Mouse (Mus musculus) forebrain, embryonic 14.5 days (tissue): ENCODE measurements at regions not wholly inside any gene's neighbourhood (a gene's known extent, or its start where the extent isn't known, plus 50 kb on each side); places are given as distances from the start of the nearest gene placed in this dataset.
A peak's percentile ranks its signal among the peaks of the same experiment; 100 is the strongest.

Experiments
- ATAC-seq: fragments of 200-750 bp; cut with Nextera tagmentation; 2 replicates; pipeline ENCODE4 v1.8.0; 2017; ENCODE audit warnings: mild to moderate bottlenecking, moderate library complexity
- DNase-seq: peaks from one replicate; pipeline ENCODE4 v3.0.0-alpha.2; 2015; ENCODE audit warnings: low spot score
- H3K27ac ChIP-seq: fragments of 300-500 bp; sonication (generic); 2 replicates; pipeline ENCODE4 v1.5.1; 2014; ENCODE audit warnings: low read depth, mild to moderate bottlenecking, control low read depth, low read length, moderate library complexity
- H3K27me3 ChIP-seq: fragments of 300-500 bp; sonication (generic); replicated peaks from 2 replicates; pipeline ENCODE4 v1.6.1; 2014; ENCODE audit warnings: low read length, control low read depth, mixed read lengths; ENCODE audit not compliant: control insufficient read depth, insufficient read depth
- H3K36me3 ChIP-seq: fragments of 300-500 bp; sonication (generic); 2 replicates; pipeline ENCODE4 v1.6.1; 2014; ENCODE audit warnings: low read length, control low read depth; ENCODE audit not compliant: control insufficient read depth, insufficient read depth
- H3K4me1 ChIP-seq: fragments of 300-500 bp; sonication (generic); 2 replicates; pipeline ENCODE4 v1.6.1; 2014; ENCODE audit warnings: antibody characterized with exemption, low read length, control low read depth; ENCODE audit not compliant: control insufficient read depth, insufficient read depth
- H3K4me2 ChIP-seq: fragments of 300-500 bp; sonication (generic); 2 replicates; pipeline ENCODE4 v1.6.1; 2014; ENCODE audit warnings: mild to moderate bottlenecking, control low read depth, low read length
- H3K4me3 ChIP-seq: fragments of 300-500 bp; sonication (generic); 2 replicates; pipeline ENCODE4 v1.5.1; 2014; ENCODE audit warnings: low read depth, low read length, control low read depth
- H3K9ac ChIP-seq: fragments of 300-500 bp; sonication (generic); 2 replicates; pipeline ENCODE4 v1.6.1; 2014; ENCODE audit warnings: mild to moderate bottlenecking, low read length, control low read depth, moderate library complexity
- H3K9me3 ChIP-seq: fragments of 300-500 bp; sonication (generic); replicated peaks from 2 replicates; pipeline ENCODE4 v1.6.1; 2016; ENCODE audit warnings: low read length, control low read depth, mixed read lengths; ENCODE audit not compliant: control insufficient read depth
- WGBS: fragments of 180-500 bp; shearing (Covaris S2); extraction: QIAGEN DNeasy Blood & Tissue Kit; methylation state at CpG from one replicate; pipeline ENCODE4 v1.1.7; 2014; 5-methylcytosine and 5-hydroxymethylcytosine counted together

- no peak for ATAC-seq
- WGBS: 60% methylated on average over 6 of the region's 6 CpGs
- Histone ChIP-seq H3K36me3 (no peaks in the 10 kb centered on the region), H3K9me3 (no peaks in the 10 kb centered on the region), H3K4me2 (no peak overlapping the region), H3K27ac (no peak overlapping the region), H3K4me1 (no peaks in the 10 kb centered on the region), H3K27me3 (no peaks in the 10 kb centered on the region), H3K4me3 (no peak overlapping the region), H3K9ac (no peak overlapping the region)
- DNase-seq: no peak
Measured at GRCm38 (mm10) chr2:46450698-46451097, 1333.5 kb upstream of the Zeb2 start.

GRCm38 (mm10) chr2:46445306-46445705 lies 1328.1 kb upstream of the Zeb2 start:
- DNase-seq (no peak), ATAC-seq (no peak)
- no peaks in the 10 kb centered on the region for H3K9me3 ChIP-seq
- WGBS: 80% methylated on average over 3 of the region's 3 CpGs
- H3K27ac ChIP-seq: no peak overlapping the region
- H3K9ac ChIP-seq: no peak overlapping the region
- no peak overlapping the region for H3K4me2 ChIP-seq
- no peaks in the 10 kb centered on the region for H3K36me3 ChIP-seq
- H3K27me3 ChIP-seq: no peaks in the 10 kb centered on the region
- no peak overlapping the region for H3K4me3 ChIP-seq
- peaks cover 8% of the 10 kb centered on the region; the same call in 1 of the 2 replicates for H3K4me1 ChIP-seq

- Histone ChIP-seq H3K27me3 (no peaks in the 10 kb centered on the region), H3K36me3 (no peaks in the 10 kb centered on the region), H3K27ac (no peak overlapping the region), H3K4me3 (no peak overlapping the region), H3K9ac (no peak overlapping the region), H3K4me2 (no peak overlapping the region; the same call in 1 of the 2 replicates), H3K4me1 (peaks cover 8% of the 10 kb centered on the region; the same call in 1 of the 2 replicates), H3K9me3 (no peaks in the 10 kb centered on the region)
- ATAC-seq (peak; percentile 85), DNase-seq (peak; percentile 87)
- WGBS: 16% methylated on average over 5 of the region's 5 CpGs
Measured at GRCm38 (mm10) chr2:46443686-46444180, 1326.5 kb upstream of the Zeb2 start.

- H3K4me1 ChIP-seq: peaks cover 8% of the 10 kb centered on the region; the same call in 1 of the 2 replicates
- H3K9ac ChIP-seq: no peak overlapping the region
- H3K4me3 ChIP-seq: no peak overlapping the region
- DNase-seq: no peak
- 59% methylated on average over 6 of the region's 6 CpGs for WGBS
- no peak overlapping the region; the same call in 1 of the 2 replicates for H3K4me2 ChIP-seq
- peak; percentile 57; the same call in 1 of the 2 replicates for ATAC-seq
- H3K27me3 ChIP-seq: no peaks in the 10 kb centered on the region
- H3K9me3 ChIP-seq: no peaks in the 10 kb centered on the region
- no peaks in the 10 kb centered on the region for H3K36me3 ChIP-seq
- no peak overlapping the region for H3K27ac ChIP-seq
Measured at GRCm38 (mm10) chr2:46443061-46443685, 1326.0 kb upstream of the Zeb2 start.

GRCm38 (mm10) chr2:46442576-46442975 lies 1325.4 kb upstream of the Zeb2 start:
- no peaks in the 10 kb centered on the region for H3K36me3 ChIP-seq
- no peak overlapping the region for H3K4me3 ChIP-seq
- no peak overlapping the region for H3K9ac ChIP-seq
- no peak overlapping the region for H3K4me2 ChIP-seq
- no peaks in the 10 kb centered on the region for H3K9me3 ChIP-seq
- DNase-seq (no peak), ATAC-seq (no peak)
- WGBS: 79% methylated on average over 6 of the region's 6 CpGs
- no peaks in the 10 kb centered on the region for H3K27me3 ChIP-seq
- H3K27ac ChIP-seq: no peak overlapping the region
- H3K4me1 ChIP-seq: peaks cover 8% of the 10 kb centered on the region; the same call in 1 of the 2 replicates

GRCm38 (mm10) chr2:46441927-46442326 lies 1324.7 kb upstream of the Zeb2 start:
- Histone ChIP-seq H3K4me3 (no peak overlapping the region), H3K36me3 (no peaks in the 10 kb centered on the region), H3K4me1 (peaks cover 8% of the 10 kb centered on the region; the same call in 1 of the 2 replicates), H3K4me2 (no peak overlapping the region), H3K9ac (no peak overlapping the region), H3K27me3 (no peaks in the 10 kb centered on the region), H3K9me3 (no peaks in the 10 kb centered on the region), H3K27ac (no peak overlapping the region)
- WGBS: 90% methylated on average over 8 of the region's 8 CpGs
- ATAC-seq (no peak), DNase-seq (no peak)

- 95% methylated on average over 5 of the region's 5 CpGs for WGBS
- H3K4me1 ChIP-seq: peaks cover 8% of the 10 kb centered on the region; the same call in 1 of the 2 replicates
- H3K9me3 ChIP-seq: no peaks in the 10 kb centered on the region
- no peak for DNase-seq
- H3K36me3 ChIP-seq: no peaks in the 10 kb centered on the region
- H3K4me2 ChIP-seq: no peak overlapping the region
- no peak overlapping the region for H3K4me3 ChIP-seq
- no peak overlapping the region for H3K27ac ChIP-seq
- H3K27me3 ChIP-seq: no peaks in the 10 kb centered on the region
- ATAC-seq: no peak
- H3K9ac ChIP-seq: no peak overlapping the region
Measured at GRCm38 (mm10) chr2:46441348-46441747, 1324.2 kb upstream of the Zeb2 start.

GRCm38 (mm10) chr2:46440038-46440437 lies 1322.8 kb upstream of the Zeb2 start:
- H3K4me1 ChIP-seq: peaks cover 8% of the 10 kb centered on the region; the same call in 1 of the 2 replicates
- 85% methylated on average over 2 of the region's 2 CpGs for WGBS

GRCm38 (mm10) chr2:46418281-46418680 lies 1301.1 kb upstream of the Zeb2 start:
- Histone ChIP-seq H3K27me3 (no peaks in the 10 kb centered on the region), H3K9ac (no peak overlapping the region), H3K4me2 (no peak overlapping the region), H3K4me1 (no peaks in the 10 kb centered on the region), H3K36me3 (no peaks in the 10 kb centered on the region), H3K4me3 (no peak overlapping the region), H3K27ac (no peak overlapping the region), H3K9me3 (no peaks in the 10 kb centered on the region)
- ATAC-seq (no peak), DNase-seq (no peak)
- WGBS: 97% methylated on average over 1 of the region's 1 CpGs

More at GRCm38 (mm10) chr2:46440038-46440437, 1322.8 kb upstream of the Zeb2 start:
- DNase-seq (no peak), ATAC-seq (no peak)
- Histone ChIP-seq H3K27ac (no peak overlapping the region), H3K4me2 (no peak overlapping the region), H3K9ac (no peak overlapping the region), H3K9me3 (no peaks in the 10 kb centered on the region), H3K36me3 (no peaks in the 10 kb centered on the region), H3K4me3 (no peak overlapping the region), H3K27me3 (no peaks in the 10 kb centered on the region)
